Mouse (Mus musculus) forebrain, embryonic 16.5 days (tissue): ENCODE data around the gene Utp4. TPM values are rescaled to one million over a fixed set of nuclear protein-coding genes. Genes with fewer than 3 reads are reported as not detected.

Experiments used
- ATAC-seq: fragments of 200-750 bp; cut with Nextera tagmentation; 2 replicates; pipeline ENCODE4 v1.8.0; 2017; ENCODE audit warnings: mild to moderate bottlenecking, moderate library complexity
- H3K27ac ChIP-seq: fragments of 300-500 bp; sonication (generic); 2 replicates; pipeline ENCODE4 v1.5.1; 2014; ENCODE audit warnings: low read length, control low read depth
- H3K27me3 ChIP-seq: fragments of 300-500 bp; sonication (generic); replicated peaks from 2 replicates; pipeline ENCODE4 v1.6.1; 2014; ENCODE audit warnings: low read length; ENCODE audit not compliant: control insufficient read depth, insufficient read depth
- H3K36me3 ChIP-seq: fragments of 300-500 bp; sonication (generic); 2 replicates; pipeline ENCODE4 v1.6.1; 2014; ENCODE audit not compliant: control insufficient read depth, insufficient read depth
- H3K4me1 ChIP-seq: fragments of 300-500 bp; sonication (generic); replicated peaks from 2 replicates; pipeline ENCODE4 v1.6.1; 2014; ENCODE audit warnings: low read length; ENCODE audit not compliant: control insufficient read depth, insufficient read depth
- H3K4me2 ChIP-seq: fragments of 300-500 bp; sonication (generic); 2 replicates; pipeline ENCODE4 v1.6.1; 2014; ENCODE audit warnings: mild to moderate bottlenecking, low read length, control low read depth
- H3K4me3 ChIP-seq: fragments of 300-500 bp; sonication (generic); replicated peaks from 2 replicates; pipeline ENCODE4 v1.5.1; 2014; ENCODE audit warnings: mild to moderate bottlenecking, low read length, control low read depth
- H3K9ac ChIP-seq: fragments of 300-500 bp; sonication (generic); replicated peaks from 2 replicates; pipeline ENCODE4 v1.6.1; 2014; ENCODE audit warnings: low read depth, low read length, control low read depth
- H3K9me3 ChIP-seq: fragments of 300-500 bp; sonication (generic); 2 replicates; pipeline ENCODE4 v1.6.1; 2016; ENCODE audit warnings: low read length; ENCODE audit not compliant: control insufficient read depth
- WGBS: fragments of 180-500 bp; shearing (Covaris S2); extraction: QIAGEN DNeasy Blood & Tissue Kit; methylation state at CpG from one replicate; pipeline ENCODE4 v1.1.7; 2014; 5-methylcytosine and 5-hydroxymethylcytosine counted together
- polyA plus RNA-seq: library from polyadenylated mRNA; unstranded; fragments of >200 nt; fragmentation: Nextera tagmentation; extraction: Ambion mirVana; gene quantifications from 2 replicates; pipeline ENCODE4 v1.2.1, GENCODE M21; 2015

Utp4 gene
- polyA plus RNA-seq, 1 experiment from 2014 or later, result 48.6 TPM

DNA sequence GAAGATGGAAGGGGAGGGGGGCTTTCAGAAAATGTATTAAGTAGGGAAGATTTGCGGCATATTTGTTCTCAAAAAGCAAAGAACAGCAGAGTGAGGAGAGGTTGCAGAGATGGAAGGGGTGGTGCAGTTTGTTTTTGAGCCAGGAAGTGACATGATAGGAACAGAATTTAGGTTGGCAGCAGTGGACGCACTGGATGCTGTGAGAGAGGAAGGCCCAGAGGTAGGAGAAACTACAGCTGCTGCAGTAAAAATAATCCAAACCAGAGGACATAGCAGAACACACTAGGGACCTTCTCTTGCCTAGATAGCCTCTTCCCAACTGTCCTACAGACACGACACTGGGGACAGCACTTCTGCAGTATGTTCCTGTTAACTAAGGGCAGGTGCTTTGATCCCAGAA is 51.3 kb downstream of the Utp4 start:
- peaks cover 4% of the 10 kb centered on the region; the same call in 1 of the 2 replicates for H3K4me1 ChIP-seq

DNA sequence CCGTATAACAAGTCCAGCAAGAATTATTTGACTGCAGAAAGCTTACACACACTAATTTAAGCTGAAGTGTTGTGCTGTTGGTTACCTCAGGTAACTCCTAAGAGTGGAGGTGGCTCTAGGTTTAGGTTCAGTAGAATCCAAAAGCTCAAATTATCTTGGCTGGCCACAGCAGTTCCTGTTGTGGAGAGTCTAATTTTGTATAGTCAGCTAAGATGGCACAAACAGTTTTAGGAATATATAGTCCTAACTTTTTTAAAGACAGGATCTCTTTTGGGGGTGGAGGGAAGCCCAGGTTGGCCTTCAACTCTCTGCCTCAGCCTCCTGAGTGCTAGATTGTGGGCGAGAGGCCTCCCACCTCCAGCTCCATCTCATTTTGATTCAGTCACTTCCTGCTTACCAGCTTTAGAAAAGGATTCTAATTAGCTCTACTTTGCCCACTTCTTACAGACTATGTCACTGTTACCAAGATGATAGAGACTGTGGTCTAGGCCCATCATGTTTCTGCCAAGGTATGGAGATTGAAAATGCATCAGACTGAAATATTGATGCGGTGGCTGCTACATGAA is 55.3 kb downstream of the Utp4 start:
- Histone ChIP-seq H3K27ac (no peak overlapping the region), H3K36me3 (no peaks in the 10 kb centered on the region), H3K9me3 (no peaks in the 10 kb centered on the region), H3K27me3 (0 out of 2 replicates have a peak, but pooled peaks cover 2% of the 10 kb centered on the region), H3K4me2 (no peak overlapping the region), H3K4me1 (peaks cover 4% of the 10 kb centered on the region; the same call in 1 of the 2 replicates), H3K4me3 (no peak overlapping the region), H3K9ac (no peak overlapping the region)
- no peak for ATAC-seq
- WGBS, result 89% methylated on average over 3 of the region's 3 CpGs

More for the DNA sequence above, 51.3 kb downstream of the Utp4 start:
- Histone ChIP-seq H3K9ac (no peak overlapping the region), H3K4me3 (no peak overlapping the region), H3K27me3 (peaks cover 3% of the 10 kb centered on the region; the same call in 1 of the 2 replicates), H3K27ac (0 out of 2 replicates have a peak overlapping the region, but pooled peaks have one; percentile 24), H3K9me3 (no peaks in the 10 kb centered on the region), H3K36me3 (no peaks in the 10 kb centered on the region), H3K4me2 (no peak overlapping the region)
- ATAC-seq, result no peak
- WGBS, result 50% methylated on average over 3 of the region's 3 CpGs

GRCm38 (mm10) chr8:106951707-106952106 is 58.3 kb downstream of the Utp4 start:
- Histone ChIP-seq H3K27ac (no peak overlapping the region), H3K9me3 (no peaks in the 10 kb centered on the region), H3K9ac (no peak overlapping the region), H3K4me2 (no peak overlapping the region), H3K27me3 (0 out of 2 replicates have a peak, but pooled peaks cover 2% of the 10 kb centered on the region), H3K4me3 (no peak overlapping the region), H3K36me3 (no peaks in the 10 kb centered on the region), H3K4me1 (no peaks in the 10 kb centered on the region)
- WGBS, result 59% methylated on average over 4 of the region's 4 CpGs
- ATAC-seq, result no peak

DNA sequence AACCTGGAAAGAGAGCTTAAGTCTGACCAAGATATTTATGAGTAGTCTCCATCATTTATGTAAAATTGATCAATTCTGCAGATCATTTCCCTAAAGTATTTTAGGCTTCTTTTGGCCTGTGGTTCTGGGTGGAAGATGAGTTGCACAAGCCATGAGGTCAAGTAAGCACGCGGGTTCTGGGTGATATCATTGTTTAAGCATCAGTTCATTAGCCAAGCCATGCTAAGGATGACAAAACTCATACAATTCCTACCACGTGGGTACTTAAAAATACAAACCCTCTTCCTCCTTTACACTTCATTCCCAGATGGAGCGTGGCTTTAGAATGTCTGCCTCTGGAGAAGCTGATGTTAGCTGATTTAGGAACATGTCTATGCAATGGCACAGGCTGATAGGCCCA is 60.1 kb downstream of the Utp4 start:
- 78% methylated on average over 4 of the region's 4 CpGs for WGBS
- H3K9ac ChIP-seq, result no peak overlapping the region

GRCm38 (mm10) chr8:106957086-106957485 is 63.6 kb downstream of the Utp4 start:
- WGBS, result 94% methylated on average over 3 of the region's 3 CpGs

More for the DNA sequence above, 60.1 kb downstream of the Utp4 start:
- Histone ChIP-seq H3K4me3 (no peak overlapping the region), H3K27me3 (0 out of 2 replicates have a peak, but pooled peaks cover 2% of the 10 kb centered on the region), H3K36me3 (no peaks in the 10 kb centered on the region), H3K9me3 (no peaks in the 10 kb centered on the region), H3K27ac (no peak overlapping the region), H3K4me2 (no peak overlapping the region), H3K4me1 (no peaks in the 10 kb centered on the region)
- ATAC-seq, result no peak

DNA sequence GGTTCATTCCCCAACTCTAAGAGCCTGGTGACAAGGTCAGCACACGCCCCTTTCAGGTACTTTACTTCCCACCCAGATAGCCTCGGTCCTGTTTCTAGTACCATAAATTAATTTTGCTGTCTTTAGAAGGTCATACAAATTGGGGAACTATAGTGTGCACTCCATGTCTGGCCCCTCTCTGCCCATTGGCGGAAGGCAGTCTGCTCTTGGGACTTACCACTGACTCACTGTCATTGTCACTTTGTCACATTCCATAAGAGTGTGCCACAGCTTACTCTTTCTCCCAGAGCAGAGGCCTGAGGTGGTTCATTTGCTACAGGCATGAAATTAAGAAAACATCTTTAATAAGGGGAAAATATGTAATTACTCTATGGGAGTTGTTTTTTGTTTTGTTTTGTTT is 64.8 kb downstream of the Utp4 start:
- no peak overlapping the region for H3K27ac ChIP-seq

More at GRCm38 (mm10) chr8:106957086-106957485, 63.6 kb downstream of the Utp4 start:
- Histone ChIP-seq H3K9me3 (no peaks in the 10 kb centered on the region), H3K4me3 (no peak overlapping the region), H3K9ac (no peak overlapping the region), H3K4me1 (no peaks in the 10 kb centered on the region), H3K27ac (no peak overlapping the region), H3K27me3 (0 out of 2 replicates have a peak, but pooled peaks cover 2% of the 10 kb centered on the region), H3K4me2 (no peak overlapping the region), H3K36me3 (no peaks in the 10 kb centered on the region)
- ATAC-seq, result no peak

GRCm38 (mm10) chr8:106959626-106960025 is 66.2 kb downstream of the Utp4 start:
- no peak overlapping the region for H3K4me2 ChIP-seq
- H3K4me3 ChIP-seq, result no peak overlapping the region
- H3K27ac ChIP-seq, result no peak overlapping the region
- no peaks in the 10 kb centered on the region for H3K4me1 ChIP-seq
- H3K9ac ChIP-seq, result no peak overlapping the region
- no peaks in the 10 kb centered on the region for H3K27me3 ChIP-seq
- no peaks in the 10 kb centered on the region for H3K36me3 ChIP-seq
- WGBS, result 91% methylated on average over 2 of the region's 2 CpGs
- ATAC-seq, result no peak
- no peaks in the 10 kb centered on the region for H3K9me3 ChIP-seq

More for the DNA sequence above, 64.8 kb downstream of the Utp4 start:
- Histone ChIP-seq H3K4me1 (no peaks in the 10 kb centered on the region), H3K9me3 (no peaks in the 10 kb centered on the region), H3K4me2 (no peak overlapping the region), H3K36me3 (no peaks in the 10 kb centered on the region), H3K9ac (no peak overlapping the region), H3K4me3 (no peak overlapping the region), H3K27me3 (0 out of 2 replicates have a peak, but pooled peaks cover 2% of the 10 kb centered on the region)
- ATAC-seq, result no peak
- 94% methylated on average over 3 of the region's 3 CpGs for WGBS

DNA sequence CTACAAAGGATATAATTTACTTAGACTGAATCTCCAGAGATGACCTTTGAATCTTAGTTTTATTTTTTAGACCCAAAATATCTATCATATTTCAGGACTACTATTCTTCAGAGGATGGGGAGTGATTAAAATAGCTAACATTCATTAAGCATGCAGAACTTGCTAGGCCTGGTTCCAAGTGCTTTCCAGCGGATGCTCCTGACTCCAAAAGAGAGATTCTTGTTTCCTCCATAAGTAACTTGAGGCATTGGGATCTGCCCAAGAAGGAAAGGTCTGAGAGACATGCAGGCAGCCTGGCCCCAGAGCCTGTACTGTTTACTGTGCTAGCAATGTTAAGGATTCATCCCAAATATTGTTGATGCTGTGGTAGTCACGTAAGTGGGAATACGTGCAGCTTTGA is 68.9 kb downstream of the Utp4 start:
- no peak overlapping the region for H3K9ac ChIP-seq
- H3K36me3 ChIP-seq, result no peaks in the 10 kb centered on the region
- no peak overlapping the region for H3K27ac ChIP-seq
- H3K4me2 ChIP-seq, result no peak overlapping the region
- no peak for ATAC-seq
- 82% methylated on average over 3 of the region's 3 CpGs for WGBS
- no peaks in the 10 kb centered on the region for H3K4me1 ChIP-seq
- H3K9me3 ChIP-seq, result no peaks in the 10 kb centered on the region
- no peaks in the 10 kb centered on the region for H3K27me3 ChIP-seq
- no peak overlapping the region for H3K4me3 ChIP-seq

DNA sequence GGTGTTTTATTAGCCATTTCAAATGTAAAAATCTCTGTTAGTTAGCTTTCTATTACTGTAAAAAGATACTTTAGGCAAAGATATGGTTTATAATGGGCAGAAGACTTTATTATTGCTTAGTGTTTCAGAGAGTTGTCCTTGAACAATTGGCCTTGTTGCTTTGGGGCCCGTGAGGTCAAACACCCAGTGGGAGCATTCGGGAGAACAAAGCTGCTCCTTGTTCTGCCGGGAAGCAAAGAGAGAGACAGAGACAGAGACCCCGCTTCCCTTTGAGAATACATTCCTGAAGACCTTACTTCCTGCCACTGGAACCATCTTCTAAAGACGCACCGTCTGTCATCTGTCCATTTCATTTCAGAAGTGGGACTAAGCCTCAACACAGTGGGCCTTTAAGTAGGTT is 69.9 kb downstream of the Utp4 start:
- no peaks in the 10 kb centered on the region for H3K36me3 ChIP-seq
- H3K9ac ChIP-seq, result no peak overlapping the region
- no peak for ATAC-seq
- H3K4me1 ChIP-seq, result no peaks in the 10 kb centered on the region
- no peak overlapping the region for H3K27ac ChIP-seq
- H3K4me2 ChIP-seq, result no peak overlapping the region
- no peaks in the 10 kb centered on the region for H3K9me3 ChIP-seq
- no peak overlapping the region for H3K4me3 ChIP-seq
- H3K27me3 ChIP-seq, result no peaks in the 10 kb centered on the region
- 43% methylated on average over 6 of the region's 6 CpGs for WGBS
